Mouse (Mus musculus) MEL (cell line): Measurements from ENCODE around the gene Pi4kb.
"Not testable (repeated sequence)": the region's sequence is repeated elsewhere in the genome, so short reads cannot be mapped to it uniquely, and the experiment has no call there.

Source experiments
- CTCF ChIP-seq, 3 experiments: IDR thresholded peaks in 2 of 3; conservative IDR thresholded peaks in 1 of 3; 2 replicates each; pipeline ENCODE4 v1.5.1; 2011 to 2012; ENCODE audit warnings: low read length in 3 of 3, low read depth in 2 of 3, mild to moderate bottlenecking in 2 of 3, improper control_type of control experiment in 1 of 3, inconsistent platforms in 1 of 3, mixed read lengths in 1 of 3, moderate library complexity in 1 of 3; ENCODE audit not compliant: control insufficient read depth in 1 of 3, insufficient read depth in 1 of 3, poor library complexity in 1 of 3, severe bottlenecking in 1 of 3
- ELF1 ChIP-seq: IDR thresholded peaks from 2 replicates; pipeline ENCODE4 v1.6.1; 2014; ENCODE audit warnings: low read depth, mild to moderate bottlenecking, inconsistent platforms, low read length, improper control_type of control experiment, moderate library complexity
- POLR2A ChIP-seq, 2 experiments: IDR thresholded peaks; 2 replicates each; pipeline ENCODE4 v1.6.1; 2011 to 2012; ENCODE audit warnings: low read length in 2 of 2, mild to moderate bottlenecking in 2 of 2, control low read depth in 1 of 2, improper control_type of control experiment in 1 of 2, low read depth in 1 of 2, moderate library complexity in 1 of 2; ENCODE audit not compliant: control insufficient read depth in 1 of 2, insufficient read depth in 1 of 2, poor library complexity in 1 of 2
- SIN3A ChIP-seq: IDR thresholded peaks from 2 replicates; pipeline ENCODE4 v1.6.1; 2012; ENCODE audit warnings: low read length, improper control_type of control experiment, inconsistent platforms

DNA sequence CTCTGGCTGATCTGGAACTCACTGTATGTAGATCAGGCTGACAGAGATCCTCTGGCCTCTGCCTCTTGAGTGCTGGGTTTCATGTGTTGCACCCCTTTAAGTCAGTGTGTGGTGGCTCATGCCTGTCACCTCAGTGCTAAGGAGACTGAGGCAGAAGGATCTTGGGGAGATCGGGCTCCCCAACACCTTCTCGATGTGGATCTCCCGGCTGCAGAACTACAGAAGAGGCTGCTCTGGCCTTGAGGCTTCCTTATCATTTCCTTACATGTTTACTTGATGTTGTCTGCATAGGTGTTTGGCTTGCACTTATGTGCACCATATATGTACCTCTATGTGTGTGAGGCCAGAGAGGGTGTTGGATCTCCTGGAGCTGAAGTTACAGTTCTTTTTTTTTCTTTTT is 40.0 kb upstream of the Pi4kb start:
- not testable (repeated sequence) for TF ChIP-seq POLR2A (IDR thresholded peaks at IDR 0.05; ENCODE audit: control insufficient read depth in 1 of 2, insufficient read depth in 1 of 2, low read depth in 1 of 2, low read length in 2 of 2, poor library complexity in 1 of 2); ELF1; SIN3A; CTCF (IDR thresholded peaks at IDR 0.05 in 2 of 3, conservative IDR thresholded peaks at IDR 0.05 in 1 of 3; ENCODE audit: control insufficient read depth in 1 of 3, insufficient read depth in 1 of 3, low read depth in 2 of 3, low read length in 3 of 3, poor library complexity in 1 of 3, severe bottlenecking in 1 of 3)
